Comparison of ENCODE assay signal across 12 mouse cellular contexts in genomic region chr12:108444166-108445115, GRCm38 (mm10).
A peak's percentile ranks its signal among the peaks of the same experiment; 100 is the strongest.
DNase-seq lines count a peak whose midpoint lies in the region; ATAC-seq and TF ChIP-seq lines count a peak whose summit lies in the region.
"Had no signal": no experiment of that assay in that cellular context is flagged by ENCODE, and none has a peak within 500 bp of the region (broad histone marks: within the 10 kb centered on the region; RNA-seq: fewer than 3 reads in every experiment).

No protein-coding gene starts in this region.

- H3K9ac ChIP-seq in lung, embryonic 16.5 days (ENCODE audit: low read length): no peak overlapping the region
- H3K9ac ChIP-seq in forebrain, embryonic 11.5 days (ENCODE audit: low read length): no peak overlapping the region
- no peak overlapping the region for H3K9ac ChIP-seq in midbrain, embryonic 11.5 days (ENCODE audit: low read length)
- H3K9ac ChIP-seq in stomach, embryonic 16.5 days (ENCODE audit: low read length): 0 out of 2 replicates have a peak overlapping the region, but pooled peaks have one; percentile 18
- H3K9ac ChIP-seq in heart, adult 2 months (ENCODE audit: low read depth, low read length): no peak overlapping the region
- H3K9ac ChIP-seq: liver, embryonic 14.5 days had no signal

- peak; percentile 5; the same call in 1 of the 2 replicates for ATAC-seq in lung, embryonic 16.5 days (ENCODE audit: low read depth)
- peak; percentile 47 for ATAC-seq in forebrain, embryonic 11.5 days (replicated peaks; ENCODE audit: low FRiP score)
- ATAC-seq in midbrain, embryonic 11.5 days (ENCODE audit: low FRiP score): peak; percentile 75
- ATAC-seq in stomach, embryonic 16.5 days (ENCODE audit: insufficient read depth, low FRiP score): peak; percentile 18; the same call in 1 of the 2 replicates

- peaks cover 23% of the 10 kb centered on the region for H3K4me1 ChIP-seq in lung, embryonic 16.5 days (replicated peaks; ENCODE audit: control insufficient read depth, insufficient read depth, low read length)
- peaks cover 11% of the 10 kb centered on the region for H3K4me1 ChIP-seq in forebrain, embryonic 11.5 days (replicated peaks; ENCODE audit: control insufficient read depth, insufficient read depth, low read length)
- H3K4me1 ChIP-seq in midbrain, embryonic 11.5 days (ENCODE audit: control insufficient read depth, insufficient read depth, low read length): peaks cover 30% of the 10 kb centered on the region
- H3K4me1 ChIP-seq in stomach, embryonic 16.5 days (ENCODE audit: control insufficient read depth, insufficient read depth, low read length): peaks cover 35% of the 10 kb centered on the region
- H3K4me1 ChIP-seq in heart, adult 2 months (ENCODE audit: control insufficient read depth, insufficient read depth, low read length): peaks cover 3% of the 10 kb centered on the region

- no peak for DNase-seq in lung, postnatal 4 days
- no peak for DNase-seq in forebrain, embryonic 11.5 days (ENCODE audit: low spot score)
- DNase-seq in midbrain, embryonic 11.5 days (ENCODE audit: low spot score, missing footprints): no peak
- DNase-seq in heart, adult 2 months: no peak
- DNase-seq in layer of hippocampus, postnatal 14 days (ENCODE audit: low spot score in 2 of 2): no peak
- DNase-seq in cerebellum, postnatal 4 days (ENCODE audit: low spot score in 2 of 2): no peak
- DNase-seq: adrenal gland, postnatal 25 days; cerebellum, adult 9-10 months; heart, postnatal 36 days had no signal

- no peak for TF ChIP-seq POLR2A in heart, adult 2 months (IDR thresholded peaks at IDR 0.05; ENCODE audit: insufficient read depth, low read depth, low read length)

- no peaks in the 10 kb centered on the region for H3K9me3 ChIP-seq in lung, embryonic 16.5 days (ENCODE audit: control insufficient read depth, low read length)
- H3K9me3 ChIP-seq in forebrain, embryonic 11.5 days (ENCODE audit: control insufficient read depth, low read length): no peaks in the 10 kb centered on the region
- H3K9me3 ChIP-seq in midbrain, embryonic 11.5 days (ENCODE audit: control insufficient read depth, low read length): no peaks in the 10 kb centered on the region
- H3K9me3 ChIP-seq in stomach, embryonic 16.5 days (replicated peaks; ENCODE audit: control insufficient read depth, low read length): no peaks in the 10 kb centered on the region

- no peak overlapping the region for H3K4me2 ChIP-seq in lung, embryonic 16.5 days (ENCODE audit: low read depth, low read length)
- no peak overlapping the region for H3K4me2 ChIP-seq in forebrain, embryonic 11.5 days (ENCODE audit: low read depth, low read length, severe bottlenecking)
- no peak overlapping the region for H3K4me2 ChIP-seq in midbrain, embryonic 11.5 days
- no peak overlapping the region for H3K4me2 ChIP-seq in stomach, embryonic 16.5 days (ENCODE audit: low read depth, low read length)

- no peak overlapping the region for H3K4me3 ChIP-seq in lung, embryonic 16.5 days (ENCODE audit: low read length)
- no peak overlapping the region for H3K4me3 ChIP-seq in forebrain, embryonic 11.5 days (ENCODE audit: low read depth, low read length)
- no peak overlapping the region for H3K4me3 ChIP-seq in midbrain, embryonic 11.5 days (ENCODE audit: low read depth, low read length)
- H3K4me3 ChIP-seq in stomach, embryonic 16.5 days (replicated peaks; ENCODE audit: low read length): no peak overlapping the region
- no peak overlapping the region for H3K4me3 ChIP-seq in heart, adult 2 months

- TF ChIP-seq CTCF in heart, adult 2 months (IDR thresholded peaks at IDR 0.05): no peak

- H3K79me2 ChIP-seq in heart, adult 2 months (replicated peaks; ENCODE audit: control insufficient read depth, insufficient read depth, low read length): peaks cover 2% of the 10 kb centered on the region

- intact Hi-C loops in heart, adult 2 months (cut with DNase I): no loop called here

- H3K36me3 ChIP-seq in lung, embryonic 16.5 days (ENCODE audit: control insufficient read depth, insufficient read depth, low read length): no peaks in the 10 kb centered on the region
- no peaks in the 10 kb centered on the region for H3K36me3 ChIP-seq in forebrain, embryonic 11.5 days (ENCODE audit: control insufficient read depth, insufficient read depth, low read length)
- no peaks in the 10 kb centered on the region; the same call in 1 of the 2 replicates for H3K36me3 ChIP-seq in midbrain, embryonic 11.5 days (ENCODE audit: control insufficient read depth, insufficient read depth, low read length)
- no peaks in the 10 kb centered on the region for H3K36me3 ChIP-seq in stomach, embryonic 16.5 days (ENCODE audit: control insufficient read depth, insufficient read depth, low read length)
- H3K36me3 ChIP-seq in heart, adult 2 months (ENCODE audit: control insufficient read depth, insufficient read depth, low read length): no peaks in the 10 kb centered on the region

- peak overlapping the region; percentile 85 for H3K27ac ChIP-seq in lung, embryonic 16.5 days (ENCODE audit: low read length)
- H3K27ac ChIP-seq in forebrain, embryonic 11.5 days (ENCODE audit: low read depth, low read length): no peak overlapping the region
- peak overlapping the region; percentile 62 for H3K27ac ChIP-seq in midbrain, embryonic 11.5 days (ENCODE audit: low read depth, low read length)
- H3K27ac ChIP-seq in stomach, embryonic 16.5 days (ENCODE audit: low read length): peak overlapping the region; percentile 83
- no peak overlapping the region for H3K27ac ChIP-seq in heart, adult 2 months
- H3K27ac ChIP-seq: liver, embryonic 14.5 days had no signal

- H3K27me3 ChIP-seq in lung, embryonic 16.5 days (ENCODE audit: control insufficient read depth, insufficient read depth, low read depth, low read length): no peaks in the 10 kb centered on the region
- no peaks in the 10 kb centered on the region for H3K27me3 ChIP-seq in forebrain, embryonic 11.5 days (ENCODE audit: control insufficient read depth, insufficient read depth, low read length)
- no peaks in the 10 kb centered on the region for H3K27me3 ChIP-seq in midbrain, embryonic 11.5 days (ENCODE audit: control insufficient read depth, insufficient read depth, low read length)
- H3K27me3 ChIP-seq in stomach, embryonic 16.5 days (ENCODE audit: control insufficient read depth, insufficient read depth, low read length): no peaks in the 10 kb centered on the region
- H3K27me3 ChIP-seq in heart, adult 2 months (ENCODE audit: control insufficient read depth, insufficient read depth, low read length): no peaks in the 10 kb centered on the region

- no peak for TF ChIP-seq EP300 in heart, adult 2 months (IDR thresholded peaks at IDR 0.05; ENCODE audit: insufficient read depth, low read depth, low read length)

- WGBS in lung, embryonic 16.5 days: 66% methylated on average over 11 of the region's 11 CpGs
- 61% methylated on average over 11 of the region's 11 CpGs for WGBS in forebrain, embryonic 11.5 days
- WGBS in midbrain, embryonic 11.5 days: 32% methylated on average over 11 of the region's 11 CpGs
- 69% methylated on average over 11 of the region's 11 CpGs for WGBS in stomach, embryonic 16.5 days
- 87% methylated on average over 11 of the region's 11 CpGs for WGBS in heart, adult 2 months

Comparison
In these comparisons a context has a peak if more than half of its experiments do, and no peak if none do; other contexts are left out.
1. ATAC-seq: peak in every context shown above with its lines; median percentile 75 in midbrain, embryonic 11.5 days; 47 in forebrain, embryonic 11.5 days; 18 in stomach, embryonic 16.5 days; 5 in lung, embryonic 16.5 days.
2. H3K27ac ChIP-seq: peak in lung, embryonic 16.5 days (single experiment), midbrain, embryonic 11.5 days (single experiment) and stomach, embryonic 16.5 days (single experiment); none in forebrain, embryonic 11.5 days (single experiment) and heart, adult 2 months (single experiment).